Mouse (Mus musculus) gastrocnemius, postnatal 36 days (tissue): ENCODE data around the gene Oaf. TPM values are rescaled to one million over a fixed set of nuclear protein-coding genes. Genes with fewer than 3 reads are reported as not detected.

Experiments used
- total RNA-seq, 2 experiments: library from RNA; stranded (reverse); gene quantifications; 2 replicates each; pipeline ENCODE4 v1.2.3; 2021

Gene Oaf
- total RNA-seq, 2 experiments from 2014 or later = 5.4 to 10.7 TPM

Other genes starting within 250 kb of the Oaf start
- gene Arhgef12, start 132.7 kb downstream of the Oaf start, total RNA-seq = 10 to 100 TPM; 44.9 to 45.2 TPM
- gene Tmem136, start 123.3 kb downstream of the Oaf start, total RNA-seq = 1 to 10 TPM; 1.1 to 3.2 TPM
- not detected for gene Pou2f3, start 29.5 kb downstream of the Oaf start, total RNA-seq
- under 1 TPM; 0.10 TPM for gene Trim29, start 70.9 kb upstream of the Oaf start, total RNA-seq